Mouse (Mus musculus): ENCODE data around the gene Thtpa. TPM values are rescaled to one million over a fixed set of nuclear protein-coding genes. Genes with fewer than 3 reads are reported as not detected.

Gene Thtpa
- polyA plus RNA-seq, 1 experiment from 2014 or later: 5.5 TPM

DNA sequence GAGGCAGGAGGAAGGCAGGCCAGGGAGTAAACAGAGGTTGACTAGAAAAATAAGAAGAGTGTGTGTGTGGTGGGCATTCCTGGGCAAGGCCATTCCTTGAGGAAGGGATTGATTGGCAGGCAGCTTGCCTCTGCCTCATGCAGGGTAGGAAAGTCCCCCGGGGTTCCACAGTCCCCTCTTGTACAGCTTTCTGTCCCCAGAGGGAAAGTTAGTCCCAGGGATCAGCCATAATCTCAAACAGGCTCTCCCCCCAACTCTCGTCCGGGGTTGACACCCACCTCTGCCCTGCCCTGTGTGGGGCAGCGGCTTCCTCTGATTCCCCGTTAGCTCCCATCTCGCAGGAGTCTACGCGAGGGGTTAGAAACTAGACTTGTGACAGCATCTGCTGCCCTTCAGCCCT lies 12.4 kb downstream of the Thtpa start:
- ATAC-seq (ENCODE audit: low read depth): no peak

DNA sequence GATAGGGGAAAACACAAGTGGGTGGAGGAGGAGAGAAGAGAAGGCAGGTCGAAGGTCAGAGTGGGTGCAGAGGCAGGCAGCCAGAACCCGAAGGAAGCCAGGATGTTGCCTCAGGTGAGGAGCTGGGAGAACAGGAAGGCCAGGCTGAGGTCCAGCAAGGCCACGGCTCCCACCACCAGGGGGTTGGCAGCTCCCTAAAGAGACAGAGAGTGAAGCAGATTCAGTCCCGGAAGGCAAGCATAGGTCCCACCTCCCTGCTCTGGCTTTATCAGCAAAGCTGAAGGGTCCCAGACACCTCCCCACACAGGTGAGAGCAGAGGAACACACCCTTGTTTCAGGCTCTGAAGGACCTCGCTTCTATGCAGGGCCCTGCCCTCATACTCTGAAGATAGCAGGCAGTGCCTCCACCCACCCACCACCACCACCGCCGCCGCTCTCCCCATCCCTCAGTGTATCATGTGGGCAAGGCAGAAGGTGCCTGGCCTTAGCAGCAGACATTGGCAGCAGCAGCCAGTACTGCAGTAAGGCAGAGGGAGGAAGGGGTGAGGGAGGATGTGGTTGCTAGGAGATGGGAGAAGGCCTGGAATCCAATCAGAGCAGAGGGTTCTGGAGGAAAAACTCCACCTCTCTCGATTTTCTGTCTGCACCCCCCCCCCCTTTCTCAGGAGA lies 13.8 kb downstream of the Thtpa start:
- 25% methylated on average over 9 of the region's 9 CpGs for WGBS (ENCODE audit: insufficient replicate concordance)
- ATAC-seq (ENCODE audit: low read depth): no peak
- peaks cover 62% of the 10 kb centered on the region for H3K27me3 ChIP-seq
- peaks cover 38% of the 10 kb centered on the region for H3K4me1 ChIP-seq (replicated peaks)
- H3K9ac ChIP-seq: no peak overlapping the region
- H3K4me2 ChIP-seq: no peak overlapping the region
- H3K27ac ChIP-seq: no peak overlapping the region
- no peak overlapping the region for H3K4me3 ChIP-seq (replicated peaks)
- H3K9me3 ChIP-seq (replicated peaks): no peaks in the 10 kb centered on the region
- no peak for DNase-seq
- H3K36me3 ChIP-seq: peaks cover 10% of the 10 kb centered on the region

More for the DNA sequence above, 12.4 kb downstream of the Thtpa start:
- H3K4me2 ChIP-seq: peak overlapping the region; percentile 93
- no peak for DNase-seq
- WGBS (ENCODE audit: insufficient replicate concordance): 73% methylated on average over 8 of the region's 8 CpGs
- H3K36me3 ChIP-seq: peaks cover 23% of the 10 kb centered on the region
- H3K4me3 ChIP-seq (replicated peaks): peak overlapping the region; percentile 70; the same call in 1 of the 2 replicates
- H3K27me3 ChIP-seq: peaks cover 48% of the 10 kb centered on the region
- H3K27ac ChIP-seq: peak overlapping the region; percentile 72
- no peaks in the 10 kb centered on the region for H3K9me3 ChIP-seq (replicated peaks)
- H3K4me1 ChIP-seq (replicated peaks): peaks cover 38% of the 10 kb centered on the region
- H3K9ac ChIP-seq: no peak overlapping the region

DNA sequence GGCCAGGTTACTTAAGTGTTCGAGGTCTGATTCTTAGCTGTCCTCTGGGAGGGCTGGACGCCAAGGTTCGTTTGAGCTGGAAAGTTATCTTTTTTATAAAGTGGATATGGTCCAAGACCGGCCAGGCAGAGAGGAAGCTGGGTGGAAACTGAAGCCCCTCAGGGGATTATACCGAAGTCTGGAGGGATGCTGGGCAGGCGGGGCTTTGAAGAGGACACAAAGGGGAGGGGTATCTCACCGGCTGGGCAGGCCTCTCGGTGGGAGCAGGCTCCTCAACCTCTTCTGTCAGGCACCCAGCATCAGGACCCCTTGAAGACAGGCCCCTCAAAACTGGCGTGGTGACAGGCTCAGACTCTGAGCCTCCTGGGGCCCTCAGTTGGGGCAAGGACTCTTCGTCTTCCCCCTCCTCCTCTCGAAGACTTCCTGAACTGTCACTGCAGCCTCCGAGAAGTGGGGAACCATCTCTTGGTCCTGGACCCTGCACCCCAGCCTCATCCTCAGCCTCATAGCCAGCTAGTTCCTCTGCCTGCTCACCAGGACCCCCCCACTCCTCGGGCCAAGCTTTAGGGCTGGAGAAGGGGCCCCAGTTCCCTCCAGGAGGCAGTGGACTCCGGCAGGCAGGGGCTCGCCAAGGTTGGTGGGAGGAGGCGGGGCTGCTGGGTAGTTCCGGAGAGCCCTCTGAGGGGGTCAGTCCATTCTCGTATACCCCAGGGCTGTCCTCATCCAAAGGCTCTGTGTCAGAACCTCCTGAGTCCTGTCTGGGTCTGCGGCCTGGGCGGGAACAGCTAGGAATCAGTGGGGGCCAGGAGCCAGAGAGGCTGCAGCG lies 14.7 kb downstream of the Thtpa start:
- ATAC-seq (ENCODE audit: low read depth): no peak
- H3K27me3 ChIP-seq: peaks cover 71% of the 10 kb centered on the region
- H3K4me2 ChIP-seq: no peak overlapping the region
- WGBS (ENCODE audit: insufficient replicate concordance): 21% methylated on average over 21 of the region's 21 CpGs
- no peak overlapping the region for H3K4me3 ChIP-seq (replicated peaks)
- no peak overlapping the region for H3K9ac ChIP-seq
- H3K27ac ChIP-seq: no peak overlapping the region
- no peak for DNase-seq
- peaks cover 40% of the 10 kb centered on the region for H3K4me1 ChIP-seq (replicated peaks)
- H3K9me3 ChIP-seq (replicated peaks): no peaks in the 10 kb centered on the region
- 0 out of 2 replicates have a peak, but pooled peaks cover 2% of the 10 kb centered on the region for H3K36me3 ChIP-seq

DNA sequence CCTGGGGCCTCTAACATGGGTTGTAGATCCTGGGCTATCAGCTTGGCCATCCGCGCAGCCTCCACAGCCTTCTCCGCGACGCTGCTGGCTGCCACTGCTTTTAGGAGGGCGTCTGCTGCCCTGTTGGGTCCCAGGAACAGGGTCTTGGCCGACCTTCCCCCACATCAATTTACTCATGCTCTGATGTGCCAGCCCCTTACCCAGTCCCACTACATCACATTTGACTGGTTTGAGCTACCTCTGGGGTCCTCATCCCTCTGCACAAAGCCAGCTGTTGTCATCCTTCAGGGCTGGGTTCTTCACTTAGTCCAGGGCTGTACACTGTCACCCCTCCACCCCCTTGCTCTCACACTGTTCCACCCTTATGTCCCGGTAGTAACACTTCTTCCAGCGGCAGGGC lies 15.5 kb downstream of the Thtpa start:
- 25% methylated on average over 9 of the region's 9 CpGs for WGBS (ENCODE audit: insufficient replicate concordance)
- Histone ChIP-seq H3K4me1 (replicated peaks) (peaks cover 42% of the 10 kb centered on the region), H3K36me3 (no peaks in the 10 kb centered on the region), H3K4me3 (replicated peaks) (no peak overlapping the region), H3K27ac (no peak overlapping the region), H3K27me3 (peaks cover 79% of the 10 kb centered on the region), H3K4me2 (no peak overlapping the region), H3K9me3 (replicated peaks) (no peaks in the 10 kb centered on the region), H3K9ac (no peak overlapping the region)
- no peak for ATAC-seq (ENCODE audit: low read depth)
- no peak for DNase-seq

DNA sequence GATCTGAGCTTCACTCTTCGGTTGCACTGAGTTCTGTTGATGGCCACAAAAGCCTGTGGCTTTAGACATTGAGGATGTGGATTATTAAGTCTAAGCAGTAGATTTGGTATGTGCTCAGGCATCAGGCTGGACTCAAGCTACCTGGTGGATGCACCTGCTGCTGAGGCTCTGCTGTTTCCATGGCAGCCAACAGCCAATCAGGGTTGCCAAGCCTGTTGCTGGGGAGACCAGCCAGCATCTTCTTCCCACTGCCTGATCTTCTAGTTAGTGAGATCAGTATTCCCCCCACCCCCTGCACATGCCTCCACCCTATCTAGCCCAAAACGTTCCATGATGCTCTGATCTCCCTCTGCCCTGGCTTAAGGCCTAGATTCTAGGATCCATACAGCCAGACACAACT lies 17.1 kb downstream of the Thtpa start:
- Histone ChIP-seq H3K4me1 (replicated peaks) (peaks cover 33% of the 10 kb centered on the region), H3K36me3 (no peaks in the 10 kb centered on the region), H3K9ac (no peak overlapping the region), H3K27ac (no peak overlapping the region), H3K4me2 (no peak overlapping the region), H3K9me3 (replicated peaks) (no peaks in the 10 kb centered on the region), H3K27me3 (peaks cover 95% of the 10 kb centered on the region), H3K4me3 (replicated peaks) (no peak overlapping the region)
- 55% methylated on average over 2 of the region's 2 CpGs for WGBS (ENCODE audit: insufficient replicate concordance)
- no peak for ATAC-seq (ENCODE audit: low read depth)
- no peak for DNase-seq

DNA sequence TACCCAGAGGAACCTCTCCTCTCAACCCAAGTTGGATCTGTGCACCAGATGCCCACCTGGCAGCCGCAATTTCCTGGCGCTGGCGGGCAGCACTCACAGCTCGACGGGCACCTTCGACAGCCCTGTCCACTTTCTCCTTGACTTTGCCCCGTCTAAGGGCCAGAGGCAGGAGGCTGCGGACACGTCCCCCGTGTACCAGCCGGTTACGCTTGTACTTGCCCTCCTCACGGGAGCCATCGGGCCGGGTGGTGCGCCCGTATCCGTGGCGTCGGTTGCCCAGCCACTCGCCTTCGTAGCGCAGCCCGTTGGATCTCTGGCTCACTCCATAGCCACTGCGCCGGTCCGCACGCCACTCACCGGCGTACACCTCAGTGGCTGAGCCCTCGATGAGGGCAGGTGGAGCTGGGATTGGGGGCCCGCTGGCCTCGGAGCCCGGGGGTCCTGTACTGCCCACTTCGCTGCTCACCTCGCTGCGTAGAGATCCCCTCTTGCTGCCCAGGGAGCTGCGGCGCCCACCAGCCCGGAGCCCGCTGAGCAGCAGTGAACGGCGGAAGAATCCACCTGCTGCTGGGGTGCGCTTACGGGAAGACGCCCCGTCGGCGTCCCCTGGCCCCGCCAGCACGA lies 18.9 kb downstream of the Thtpa start:
- no peaks in the 10 kb centered on the region for H3K36me3 ChIP-seq
- ATAC-seq (ENCODE audit: low read depth) (no peak), DNase-seq (no peak)
- H3K27me3 ChIP-seq: peaks cover 99% of the 10 kb centered on the region
- H3K27ac ChIP-seq: no peak overlapping the region
- H3K9ac ChIP-seq: no peak overlapping the region
- no peak overlapping the region for H3K4me2 ChIP-seq
- H3K4me1 ChIP-seq (replicated peaks): peaks cover 20% of the 10 kb centered on the region
- H3K4me3 ChIP-seq (replicated peaks): no peak overlapping the region
- no peaks in the 10 kb centered on the region for H3K9me3 ChIP-seq (replicated peaks)
- WGBS (ENCODE audit: insufficient replicate concordance): 53% methylated on average over 51 of the region's 51 CpGs

DNA sequence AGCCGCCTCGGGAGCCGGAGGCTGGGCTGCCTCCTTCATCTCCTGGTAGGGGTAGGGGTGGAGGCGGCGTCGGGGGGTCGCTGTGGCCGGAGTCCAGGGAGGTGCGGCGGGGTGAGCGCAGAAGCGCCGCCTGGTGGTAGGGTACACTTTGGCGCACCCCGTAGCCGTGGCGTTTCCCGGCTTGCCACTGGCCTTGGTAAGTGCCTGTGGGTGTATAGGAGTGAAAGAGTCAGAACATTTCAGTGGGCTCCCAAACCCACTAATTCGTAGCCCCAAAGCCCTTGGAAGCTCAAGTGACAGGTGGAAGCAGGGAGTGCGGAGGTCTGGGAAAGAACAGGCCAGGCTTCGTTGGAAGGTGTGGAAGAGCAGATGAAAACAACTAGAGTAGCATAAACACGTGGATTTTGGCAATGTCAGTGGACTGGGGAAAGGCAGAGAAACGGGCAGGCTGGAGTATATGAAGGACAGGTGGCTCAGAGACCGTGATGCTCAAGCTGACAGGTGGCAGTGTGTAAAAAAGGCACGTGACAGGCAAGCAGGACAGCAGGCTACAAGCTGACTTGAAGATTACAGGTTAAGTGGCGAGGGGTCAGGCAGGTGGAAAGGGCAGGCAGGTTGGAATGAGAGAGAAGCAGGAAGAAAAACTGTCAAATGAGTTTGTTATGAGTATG lies 19.5 kb downstream of the Thtpa start:
- Histone ChIP-seq H3K9me3 (replicated peaks) (no peaks in the 10 kb centered on the region), H3K9ac (no peak overlapping the region), H3K27me3 (peaks cover 93% of the 10 kb centered on the region), H3K4me3 (replicated peaks) (peak overlapping the region; percentile 54), H3K4me1 (replicated peaks) (peaks cover 17% of the 10 kb centered on the region), H3K36me3 (no peaks in the 10 kb centered on the region), H3K27ac (no peak overlapping the region), H3K4me2 (peak overlapping the region; percentile 73)
- 8% methylated on average over 26 of the region's 26 CpGs for WGBS (ENCODE audit: insufficient replicate concordance)
- ATAC-seq (ENCODE audit: low read depth) (no peak), DNase-seq (no peak)

DNA sequence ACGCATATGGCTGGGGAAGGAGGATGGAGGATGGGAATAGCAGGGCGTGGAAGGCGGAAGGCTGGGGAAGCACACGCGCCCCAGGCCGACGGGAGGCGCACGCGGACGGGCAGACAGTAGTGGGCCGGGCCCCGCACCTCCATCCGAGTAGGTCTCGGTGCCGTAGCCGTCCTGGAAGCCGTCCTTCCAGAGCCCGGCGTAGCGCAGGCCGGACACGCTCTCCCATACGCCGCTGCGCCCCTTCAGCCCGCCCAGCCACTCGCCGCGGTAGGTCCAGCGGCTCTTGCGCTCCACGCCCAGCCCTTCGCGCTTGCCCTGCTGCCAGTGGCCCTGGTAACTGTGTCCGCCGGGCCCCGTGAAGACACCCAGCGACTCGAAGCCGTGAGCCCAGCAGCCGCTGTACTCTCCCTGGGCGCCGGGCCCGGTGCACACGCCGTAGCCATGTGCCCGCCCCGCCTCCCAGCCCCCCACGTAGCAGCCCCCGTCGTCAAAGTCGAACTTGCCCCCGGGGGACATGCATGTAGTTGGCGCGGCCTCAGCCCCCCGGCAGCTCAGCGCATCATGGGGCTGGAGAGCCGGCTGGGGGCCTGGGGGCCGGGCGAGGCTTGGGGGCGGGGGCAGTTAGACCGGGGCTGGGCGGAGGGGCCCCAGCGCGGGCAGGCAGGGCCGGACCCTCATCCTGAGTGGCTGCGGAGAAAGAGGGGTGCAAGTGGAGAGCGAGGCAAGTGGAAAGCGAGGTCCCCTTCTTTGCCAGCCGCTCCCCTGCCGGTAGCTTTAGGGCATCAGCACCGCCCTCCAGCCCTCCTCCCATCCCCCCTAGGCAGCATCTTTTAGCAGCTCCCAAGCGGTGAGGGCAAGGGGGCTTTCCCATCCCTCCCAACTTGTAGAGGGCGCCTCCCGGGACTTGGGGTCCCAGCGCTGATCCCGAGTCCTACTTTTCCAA lies 20.4 kb downstream of the Thtpa start:
- peak overlapping the region; percentile 54 for H3K4me3 ChIP-seq (replicated peaks)
- no peak overlapping the region for H3K27ac ChIP-seq
- peaks cover 12% of the 10 kb centered on the region for H3K4me1 ChIP-seq (replicated peaks)
- no peaks in the 10 kb centered on the region for H3K36me3 ChIP-seq
- peak overlapping the region; percentile 73 for H3K4me2 ChIP-seq
- H3K9ac ChIP-seq: peak overlapping the region; percentile 33; the same call in 1 of the 2 replicates
- under 1% methylated on average over 68 of the region's 78 CpGs for WGBS (ENCODE audit: insufficient replicate concordance)
- DNase-seq: no peak
- no peaks in the 10 kb centered on the region for H3K9me3 ChIP-seq (replicated peaks)
- ATAC-seq (ENCODE audit: low read depth): 0 out of 2 replicates have a peak, but pooled peaks have one; percentile 22
- H3K27me3 ChIP-seq: peaks cover 83% of the 10 kb centered on the region

DNA sequence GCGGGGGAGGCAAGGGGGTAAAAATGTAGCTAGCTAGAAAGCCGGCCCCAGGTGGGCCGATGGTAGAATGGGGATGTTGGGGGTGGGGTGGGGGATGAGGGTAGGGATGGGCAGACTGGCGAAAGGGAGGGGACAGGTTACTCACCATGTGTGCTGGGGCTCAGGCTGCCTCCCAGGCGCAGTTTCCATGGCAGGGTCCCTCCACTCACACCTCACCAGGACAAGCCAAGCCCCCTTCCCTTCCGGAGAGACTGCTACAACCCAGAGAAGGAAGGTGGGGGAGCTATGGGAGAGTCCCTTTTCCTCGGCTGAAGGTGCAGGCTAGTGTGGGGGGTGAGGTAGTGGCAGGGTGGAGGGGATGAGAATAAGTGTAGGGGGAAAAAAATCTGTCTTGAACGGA lies 21.3 kb downstream of the Thtpa start:
- Histone ChIP-seq H3K27ac (no peak overlapping the region), H3K9me3 (replicated peaks) (no peaks in the 10 kb centered on the region), H3K27me3 (peaks cover 75% of the 10 kb centered on the region), H3K4me2 (peak overlapping the region; percentile 73; the same call in 1 of the 2 replicates), H3K36me3 (no peaks in the 10 kb centered on the region), H3K4me3 (replicated peaks) (no peak overlapping the region), H3K9ac (no peak overlapping the region), H3K4me1 (replicated peaks) (peaks cover 12% of the 10 kb centered on the region)
- WGBS (ENCODE audit: insufficient replicate concordance): 7% methylated on average over 8 of the region's 8 CpGs
- no peak for ATAC-seq (ENCODE audit: low read depth)
- DNase-seq: no peak

DNA sequence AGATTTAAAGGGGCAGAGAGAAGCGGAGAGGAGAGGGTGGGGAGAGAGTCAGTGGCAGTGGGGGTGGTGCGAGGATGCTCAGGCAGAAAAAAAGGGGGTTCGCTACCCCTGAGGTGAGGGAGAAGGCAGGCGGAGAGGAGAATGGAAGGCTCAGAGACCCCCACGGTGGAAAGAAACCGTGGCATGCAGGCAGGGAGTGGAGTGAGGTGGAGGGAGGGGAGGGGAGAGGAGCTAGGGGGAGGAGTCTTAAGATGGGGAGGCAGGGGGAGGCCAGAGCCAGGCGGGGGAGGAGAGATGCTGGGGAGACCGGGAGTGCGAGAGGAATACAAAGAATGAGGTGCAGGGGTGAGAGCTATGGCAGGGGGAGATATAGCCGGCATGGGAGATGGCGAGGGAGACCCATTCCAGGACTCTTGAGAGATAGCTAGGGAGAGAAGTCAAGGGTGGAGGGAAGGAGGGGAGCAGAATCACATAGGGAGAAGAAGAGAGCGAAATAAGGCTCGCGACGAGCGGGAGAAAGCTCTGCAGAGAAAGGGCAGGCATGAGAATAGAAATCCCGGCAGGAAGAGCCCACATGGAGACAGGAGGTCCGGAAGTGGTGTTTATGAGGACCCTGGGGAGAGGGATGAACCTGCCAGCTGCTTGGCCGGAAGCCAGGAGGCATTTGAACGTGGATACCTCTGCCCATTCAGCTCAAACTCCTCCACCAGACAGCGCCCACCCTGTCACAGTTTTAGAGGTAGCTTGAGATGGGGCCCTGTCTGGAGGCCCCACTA lies 22.0 kb downstream of the Thtpa start, which contains the start of gene Jph4:
Gene Jph4, minus strand, starts transcription at position 511 of the 776 bp plus-strand sequence.
- Histone ChIP-seq H3K36me3 (no peaks in the 10 kb centered on the region), H3K4me3 (replicated peaks) (no peak within 1 kb of the TSS), H3K4me1 (replicated peaks) (peaks cover 12% of the 10 kb centered on the region), H3K9me3 (replicated peaks) (no peaks in the 10 kb centered on the region), H3K4me2 (peak within 1 kb of the TSS; percentile 73; the same call in 1 of the 2 replicates), H3K27ac (no peak within 1 kb of the TSS), H3K27me3 (peaks cover 68% of the 10 kb centered on the region), H3K9ac (no peak within 1 kb of the TSS)
- WGBS (ENCODE audit: insufficient replicate concordance): 12% methylated on average over 21 of the region's 21 CpGs
- DNase-seq: no peak
- ATAC-seq (ENCODE audit: low read depth): no peak
